Mouse (Mus musculus) liver, embryonic 12.5 days (tissue): ENCODE results near the gene B230118H07Rik. TPM values are rescaled to one million over a fixed set of nuclear protein-coding genes. Genes with fewer than 3 reads are reported as not detected.

Experiments used
- ATAC-seq: fragments of 200-750 bp; cut with Nextera tagmentation; 2 replicates; pipeline ENCODE4 v1.8.0; 2017; ENCODE audit warnings: moderate number of reproducible peaks, mild to moderate bottlenecking, moderate library complexity
- H3K27ac ChIP-seq: fragments of 300-500 bp; sonication (generic); 2 replicates; pipeline ENCODE4 v1.5.1; 2016; ENCODE audit warnings: mild to moderate bottlenecking
- H3K27me3 ChIP-seq: fragments of 300-500 bp; sonication (generic); replicated peaks from 2 replicates; pipeline ENCODE4 v1.6.1; 2016; ENCODE audit warnings: mild to moderate bottlenecking, moderate library complexity
- H3K36me3 ChIP-seq: fragments of 300-500 bp; sonication (generic); 2 replicates; pipeline ENCODE4 v1.6.1; 2016; ENCODE audit warnings: mild to moderate bottlenecking, moderate library complexity
- H3K4me1 ChIP-seq: fragments of 300-500 bp; sonication (generic); 2 replicates; pipeline ENCODE4 v1.6.1; 2016
- H3K4me2 ChIP-seq: fragments of 300-500 bp; sonication (generic); 2 replicates; pipeline ENCODE4 v1.6.1; 2016; ENCODE audit warnings: mild to moderate bottlenecking, moderate library complexity
- H3K4me3 ChIP-seq: fragments of 300-500 bp; sonication (generic); 2 replicates; pipeline ENCODE4 v1.5.1; 2016; ENCODE audit warnings: mild to moderate bottlenecking, moderate library complexity
- H3K9ac ChIP-seq: fragments of 300-500 bp; sonication (generic); 2 replicates; pipeline ENCODE4 v1.6.1; 2016; ENCODE audit warnings: mild to moderate bottlenecking, moderate library complexity
- H3K9me3 ChIP-seq: fragments of 300-500 bp; sonication (generic); replicated peaks from 2 replicates; pipeline ENCODE4 v1.6.1; 2016; ENCODE audit warnings: mild to moderate bottlenecking, moderate library complexity
- WGBS: fragments of 180-500 bp; shearing (Covaris S2); methylation state at CpG from one replicate; pipeline ENCODE4 v1.1.7; 2016; ENCODE audit not compliant: insufficient replicate concordance; 5-methylcytosine and 5-hydroxymethylcytosine counted together
- polyA plus RNA-seq: library from polyadenylated mRNA; unstranded; fragments of >200 nt; fragmentation: Nextera tagmentation; extraction: Ambion mirVana; gene quantifications from 2 replicates; pipeline ENCODE4 v1.2.1, GENCODE M21; 2016

Gene B230118H07Rik
- polyA plus RNA-seq, 1 experiment from 2014 or later = 21.8 TPM

- no peaks in the 10 kb centered on the region for H3K27me3 ChIP-seq
- H3K4me3 ChIP-seq = no peak overlapping the region
- no peak overlapping the region for H3K27ac ChIP-seq
- no peak overlapping the region for H3K4me2 ChIP-seq
- H3K36me3 ChIP-seq = no peaks in the 10 kb centered on the region
- H3K4me1 ChIP-seq = no peaks in the 10 kb centered on the region
- ATAC-seq = no peak
- 54% methylated on average over 1 of the region's 1 CpGs for WGBS
- H3K9me3 ChIP-seq = no peaks in the 10 kb centered on the region
- H3K9ac ChIP-seq = no peak overlapping the region
Measured at GRCm38 (mm10) chr2:101603099-101603498, 46.2 kb downstream of the B230118H07Rik start.

GRCm38 (mm10) chr2:101600703-101601102, 48.6 kb downstream of the B230118H07Rik start:
- Histone ChIP-seq H3K4me3 (no peak overlapping the region), H3K36me3 (no peaks in the 10 kb centered on the region), H3K4me2 (no peak overlapping the region), H3K27ac (no peak overlapping the region), H3K9me3 (no peaks in the 10 kb centered on the region), H3K27me3 (no peaks in the 10 kb centered on the region), H3K4me1 (no peaks in the 10 kb centered on the region), H3K9ac (no peak overlapping the region)
- ATAC-seq = no peak
- 57% methylated on average over 8 of the region's 8 CpGs for WGBS

- Histone ChIP-seq H3K4me1 (no peaks in the 10 kb centered on the region), H3K36me3 (no peaks in the 10 kb centered on the region), H3K4me3 (no peak overlapping the region), H3K27me3 (no peaks in the 10 kb centered on the region), H3K4me2 (no peak overlapping the region), H3K9me3 (no peaks in the 10 kb centered on the region), H3K9ac (no peak overlapping the region), H3K27ac (no peak overlapping the region)
- WGBS = 71% methylated on average over 13 of the region's 13 CpGs
- ATAC-seq = no peak
Measured at GRCm38 (mm10) chr2:101598190-101599181, 50.8 kb downstream of the B230118H07Rik start.

- Histone ChIP-seq H3K27me3 (no peaks in the 10 kb centered on the region), H3K27ac (no peak overlapping the region), H3K9me3 (no peaks in the 10 kb centered on the region), H3K4me1 (no peaks in the 10 kb centered on the region), H3K36me3 (no peaks in the 10 kb centered on the region), H3K4me2 (no peak overlapping the region), H3K4me3 (no peak overlapping the region), H3K9ac (no peak overlapping the region)
- ATAC-seq = no peak
Measured at GRCm38 (mm10) chr2:101597186-101597585, 52.1 kb downstream of the B230118H07Rik start.

- 68% methylated on average over 5 of the region's 5 CpGs for WGBS
- no peak overlapping the region for H3K27ac ChIP-seq
- H3K9ac ChIP-seq = no peak overlapping the region
- no peaks in the 10 kb centered on the region for H3K27me3 ChIP-seq
- no peak overlapping the region for H3K4me3 ChIP-seq
- H3K36me3 ChIP-seq = no peaks in the 10 kb centered on the region
- no peak overlapping the region for H3K4me2 ChIP-seq
- H3K4me1 ChIP-seq = no peaks in the 10 kb centered on the region
- ATAC-seq = no peak
- H3K9me3 ChIP-seq = no peaks in the 10 kb centered on the region
Measured at GRCm38 (mm10) chr2:101594681-101595080, 54.7 kb downstream of the B230118H07Rik start.

- ATAC-seq = no peak
- Histone ChIP-seq H3K27ac (no peak overlapping the region), H3K9me3 (no peaks in the 10 kb centered on the region), H3K4me3 (no peak overlapping the region), H3K36me3 (no peaks in the 10 kb centered on the region), H3K27me3 (no peaks in the 10 kb centered on the region), H3K9ac (no peak overlapping the region), H3K4me1 (no peaks in the 10 kb centered on the region), H3K4me2 (no peak overlapping the region)
- 72% methylated on average over 8 of the region's 8 CpGs for WGBS
Measured at GRCm38 (mm10) chr2:101592886-101593285, 56.4 kb downstream of the B230118H07Rik start.

GRCm38 (mm10) chr2:101592023-101592841, 57.1 kb downstream of the B230118H07Rik start:
- Histone ChIP-seq H3K36me3 (no peaks in the 10 kb centered on the region), H3K4me3 (no peak overlapping the region), H3K4me1 (no peaks in the 10 kb centered on the region), H3K9me3 (no peaks in the 10 kb centered on the region), H3K27me3 (no peaks in the 10 kb centered on the region), H3K27ac (no peak overlapping the region), H3K9ac (no peak overlapping the region), H3K4me2 (no peak overlapping the region)
- 58% methylated on average over 10 of the region's 10 CpGs for WGBS
- ATAC-seq = no peak

GRCm38 (mm10) chr2:101591356-101591755, 58.0 kb downstream of the B230118H07Rik start:
- Histone ChIP-seq H3K4me1 (no peaks in the 10 kb centered on the region), H3K27ac (no peak overlapping the region), H3K9ac (no peak overlapping the region), H3K4me2 (no peak overlapping the region), H3K9me3 (no peaks in the 10 kb centered on the region), H3K4me3 (no peak overlapping the region), H3K36me3 (no peaks in the 10 kb centered on the region), H3K27me3 (no peaks in the 10 kb centered on the region)
- WGBS = 65% methylated on average over 8 of the region's 8 CpGs
- ATAC-seq = no peak

GRCm38 (mm10) chr2:101581418-101581817, 67.9 kb downstream of the B230118H07Rik start:
- no peaks in the 10 kb centered on the region for H3K36me3 ChIP-seq
- ATAC-seq = no peak; the same call in 1 of the 2 replicates
- no peaks in the 10 kb centered on the region for H3K9me3 ChIP-seq
- H3K4me2 ChIP-seq = no peak overlapping the region
- 0 out of 2 replicates have a peak, but pooled peaks cover 7% of the 10 kb centered on the region for H3K4me1 ChIP-seq
- WGBS = 67% methylated on average over 3 of the region's 3 CpGs
- no peak overlapping the region for H3K4me3 ChIP-seq
- H3K9ac ChIP-seq = no peak overlapping the region
- H3K27ac ChIP-seq = no peak overlapping the region
- H3K27me3 ChIP-seq = no peaks in the 10 kb centered on the region

- Histone ChIP-seq H3K9ac (no peak overlapping the region), H3K4me3 (no peak overlapping the region), H3K27me3 (no peaks in the 10 kb centered on the region), H3K36me3 (no peaks in the 10 kb centered on the region), H3K4me1 (0 out of 2 replicates have a peak, but pooled peaks cover 7% of the 10 kb centered on the region), H3K9me3 (no peaks in the 10 kb centered on the region), H3K4me2 (no peak overlapping the region), H3K27ac (no peak overlapping the region)
- no peak for ATAC-seq
- WGBS = 49% methylated on average over 3 of the region's 3 CpGs
Measured at GRCm38 (mm10) chr2:101580977-101581376, 68.4 kb downstream of the B230118H07Rik start.

- H3K27me3 ChIP-seq = no peaks in the 10 kb centered on the region
- no peak for ATAC-seq
- no peak overlapping the region for H3K9ac ChIP-seq
- no peaks in the 10 kb centered on the region for H3K36me3 ChIP-seq
- no peaks in the 10 kb centered on the region for H3K9me3 ChIP-seq
- H3K4me3 ChIP-seq = no peak overlapping the region
- H3K4me1 ChIP-seq = 0 out of 2 replicates have a peak, but pooled peaks cover 7% of the 10 kb centered on the region
- no peak overlapping the region for H3K27ac ChIP-seq
- no peak overlapping the region for H3K4me2 ChIP-seq
- WGBS = 72% methylated on average over 1 of the region's 1 CpGs
Measured at GRCm38 (mm10) chr2:101580428-101580827, 68.9 kb downstream of the B230118H07Rik start.

GRCm38 (mm10) chr2:101580027-101580426, 69.3 kb downstream of the B230118H07Rik start:
- no peaks in the 10 kb centered on the region for H3K9me3 ChIP-seq
- H3K36me3 ChIP-seq = no peaks in the 10 kb centered on the region
- 67% methylated on average over 2 of the region's 2 CpGs for whole genome bisulfite sequencing
- H3K4me3 ChIP-seq = no peak overlapping the region
- 0 out of 2 replicates have a peak, but pooled peaks cover 7% of the 10 kb centered on the region for H3K4me1 ChIP-seq
- H3K9ac ChIP-seq = no peak overlapping the region
- no peaks in the 10 kb centered on the region for H3K27me3 ChIP-seq
- no peak overlapping the region for H3K4me2 ChIP-seq
- H3K27ac ChIP-seq = no peak overlapping the region
- ATAC-seq = no peak
